Mouse (Mus musculus) stomach, embryonic 15.5 days (tissue): ENCODE measurements around the gene Ccdc117. TPM values are rescaled to one million over a fixed set of nuclear protein-coding genes. Genes with fewer than 3 reads are reported as not detected.
A peak's percentile ranks its signal among the peaks of the same experiment; 100 is the strongest.

ENCODE experiments used
- ATAC-seq: fragments of 200-750 bp; cut with Nextera tagmentation; 2 replicates; pipeline ENCODE4 v1.8.0; 2017; ENCODE audit warnings: low read depth, moderate number of reproducible peaks, moderate TSS enrichment; ENCODE audit not compliant: insufficient read depth, low FRiP score
- H3K27ac ChIP-seq: fragments of 300-500 bp; sonication (generic); 2 replicates; pipeline ENCODE4 v1.5.1; 2015; ENCODE audit warnings: mild to moderate bottlenecking, inconsistent platforms
- H3K27me3 ChIP-seq: fragments of 300-500 bp; sonication (generic); replicated peaks from 2 replicates; pipeline ENCODE4 v1.6.1; 2015; ENCODE audit warnings: inconsistent platforms
- H3K36me3 ChIP-seq: fragments of 300-500 bp; sonication (generic); 2 replicates; pipeline ENCODE4 v1.6.1; 2015; ENCODE audit warnings: inconsistent platforms
- H3K4me1 ChIP-seq: fragments of 300-500 bp; sonication (generic); 2 replicates; pipeline ENCODE4 v1.6.1; 2015; ENCODE audit warnings: inconsistent platforms
- H3K4me2 ChIP-seq: fragments of 300-500 bp; sonication (generic); 2 replicates; pipeline ENCODE4 v1.6.1; 2015; ENCODE audit warnings: mild to moderate bottlenecking, inconsistent platforms
- H3K4me3 ChIP-seq: fragments of 300-500 bp; sonication (generic); replicated peaks from 2 replicates; pipeline ENCODE4 v1.5.1; 2015; ENCODE audit warnings: inconsistent platforms
- H3K9ac ChIP-seq: fragments of 300-500 bp; sonication (generic); 2 replicates; pipeline ENCODE4 v1.6.1; 2015; ENCODE audit warnings: inconsistent platforms
- H3K9me3 ChIP-seq: fragments of 300-500 bp; sonication (generic); 2 replicates; pipeline ENCODE4 v1.6.1; 2016; ENCODE audit warnings: inconsistent platforms
- WGBS: fragments of 180-500 bp; shearing (Covaris S2); methylation state at CpG from one replicate; pipeline ENCODE4 v1.1.7; 2015; 5-methylcytosine and 5-hydroxymethylcytosine counted together
- polyA plus RNA-seq: library from polyadenylated mRNA; unstranded; fragments of >200 nt; fragmentation: Nextera tagmentation; extraction: Ambion mirVana; gene quantifications from 2 replicates; pipeline ENCODE4 v1.2.1, GENCODE M21; 2015

Gene Ccdc117
- polyA plus RNA-seq, 1 experiment from 2014 or later, result 17.1 TPM

- H3K27ac ChIP-seq, result no peak overlapping the region
- H3K36me3 ChIP-seq, result peaks cover 46% of the 10 kb centered on the region
- peaks cover 5% of the 10 kb centered on the region; the same call in 1 of the 2 replicates for H3K4me1 ChIP-seq
- no peak overlapping the region for H3K4me2 ChIP-seq
- WGBS, result 51% methylated on average over 5 of the region's 5 CpGs
- H3K9me3 ChIP-seq, result no peaks in the 10 kb centered on the region
- no peak for ATAC-seq
- no peak overlapping the region for H3K4me3 ChIP-seq
- H3K27me3 ChIP-seq, result no peaks in the 10 kb centered on the region
- H3K9ac ChIP-seq, result no peak overlapping the region
These were observed 13.1 kb downstream of the Ccdc117 start for GRCm38 (mm10) chr11:5528841-5529240.

- Histone ChIP-seq H3K9me3 (no peaks in the 10 kb centered on the region), H3K27ac (no peak overlapping the region), H3K4me1 (peaks cover 13% of the 10 kb centered on the region), H3K36me3 (peaks cover 47% of the 10 kb centered on the region), H3K4me3 (no peak overlapping the region), H3K4me2 (no peak overlapping the region), H3K9ac (no peak overlapping the region), H3K27me3 (no peaks in the 10 kb centered on the region)
- 80% methylated on average over 5 of the region's 5 CpGs for WGBS
- 0 out of 2 replicates have a peak, but pooled peaks have one; percentile 28 for ATAC-seq
These were observed 14.0 kb downstream of the Ccdc117 start for GRCm38 (mm10) chr11:5527865-5528523.

GRCm38 (mm10) chr11:5526573-5527439 is 15.2 kb downstream of the Ccdc117 start:
- H3K9me3 ChIP-seq, result no peaks in the 10 kb centered on the region
- peaks cover 24% of the 10 kb centered on the region for H3K4me1 ChIP-seq
- no peak for ATAC-seq
- 80% methylated on average over 7 of the region's 7 CpGs for WGBS
- H3K9ac ChIP-seq, result no peak overlapping the region
- H3K36me3 ChIP-seq, result peaks cover 41% of the 10 kb centered on the region
- H3K27me3 ChIP-seq, result no peaks in the 10 kb centered on the region
- no peak overlapping the region for H3K4me2 ChIP-seq
- H3K27ac ChIP-seq, result no peak overlapping the region
- H3K4me3 ChIP-seq, result no peak overlapping the region

GRCm38 (mm10) chr11:5525418-5525817 is 16.6 kb downstream of the Ccdc117 start:
- WGBS, result 77% methylated on average over 4 of the region's 4 CpGs
- Histone ChIP-seq H3K9ac (no peak overlapping the region), H3K36me3 (peaks cover 32% of the 10 kb centered on the region), H3K4me1 (peaks cover 24% of the 10 kb centered on the region), H3K4me3 (no peak overlapping the region), H3K4me2 (no peak overlapping the region), H3K27me3 (no peaks in the 10 kb centered on the region), H3K27ac (no peak overlapping the region), H3K9me3 (no peaks in the 10 kb centered on the region)
- no peak for ATAC-seq

- Histone ChIP-seq H3K9ac (peak overlapping the region; percentile 6; the same call in 1 of the 2 replicates), H3K9me3 (no peaks in the 10 kb centered on the region), H3K27me3 (no peaks in the 10 kb centered on the region), H3K27ac (0 out of 2 replicates have a peak overlapping the region, but pooled peaks have one; percentile 19), H3K4me2 (peak overlapping the region; percentile 63), H3K36me3 (peaks cover 30% of the 10 kb centered on the region), H3K4me1 (peaks cover 26% of the 10 kb centered on the region), H3K4me3 (peak overlapping the region; percentile 75)
- ATAC-seq, result no peak
- WGBS, result 82% methylated on average over 11 of the region's 11 CpGs
These were observed 19.1 kb downstream of the Ccdc117 start for GRCm38 (mm10) chr11:5522798-5523415.

- no peaks in the 10 kb centered on the region for H3K9me3 ChIP-seq
- peak overlapping the region; percentile 63 for H3K4me2 ChIP-seq
- WGBS, result under 1% methylated on average over 33 of the region's 34 CpGs
- H3K36me3 ChIP-seq, result peaks cover 30% of the 10 kb centered on the region
- no peaks in the 10 kb centered on the region for H3K27me3 ChIP-seq
- H3K27ac ChIP-seq, result peak overlapping the region; percentile 91
- H3K4me3 ChIP-seq, result peak overlapping the region; percentile 75
- peak overlapping the region; percentile 94 for H3K9ac ChIP-seq
- ATAC-seq, result peak; percentile 63
- peaks cover 26% of the 10 kb centered on the region for H3K4me1 ChIP-seq
These were observed 20.3 kb downstream of the Ccdc117 start for GRCm38 (mm10) chr11:5521516-5522291.

- no peak; the same call in 1 of the 2 replicates for ATAC-seq
- under 1% methylated on average over 13 of the region's 13 CpGs for WGBS
- H3K4me1 ChIP-seq, result peaks cover 26% of the 10 kb centered on the region
- H3K4me2 ChIP-seq, result peak overlapping the region; percentile 63
- peak overlapping the region; percentile 94 for H3K9ac ChIP-seq
- H3K4me3 ChIP-seq, result peak overlapping the region; percentile 75
- no peaks in the 10 kb centered on the region for H3K9me3 ChIP-seq
- no peaks in the 10 kb centered on the region for H3K27me3 ChIP-seq
- H3K36me3 ChIP-seq, result peaks cover 30% of the 10 kb centered on the region
- peak overlapping the region; percentile 91 for H3K27ac ChIP-seq
These were observed 20.8 kb downstream of the Ccdc117 start for GRCm38 (mm10) chr11:5521266-5521515.

- Histone ChIP-seq H3K36me3 (peaks cover 30% of the 10 kb centered on the region), H3K4me2 (peak within 1 kb of the TSS; percentile 63), H3K9ac (peak within 1 kb of the TSS; percentile 94), H3K9me3 (no peaks in the 10 kb centered on the region), H3K4me1 (peaks cover 26% of the 10 kb centered on the region), H3K4me3 (peak within 1 kb of the TSS; percentile 75), H3K27me3 (no peaks in the 10 kb centered on the region), H3K27ac (peak within 1 kb of the TSS; percentile 91)
- WGBS, result 0% methylated on average over 71 of the region's 72 CpGs
- peak; percentile 98 for ATAC-seq
These were observed 21.3 kb downstream of the Ccdc117 start, which contains the start of gene Xbp1 for GRCm38 (mm10) chr11:5520412-5521265. TSS of gene Xbp1 (plus strand) at chr11:5520659.

GRCm38 (mm10) chr11:5519681-5520080 is 22.3 kb downstream of the Ccdc117 start:
- WGBS, result 82% methylated on average over 3 of the region's 3 CpGs
- peak overlapping the region; percentile 75; the same call in 1 of the 2 replicates for H3K4me3 ChIP-seq
- ATAC-seq, result no peak

GRCm38 (mm10) chr11:5517346-5517745 is 24.6 kb downstream of the Ccdc117 start:
- Histone ChIP-seq H3K9me3 (no peaks in the 10 kb centered on the region), H3K9ac (no peak overlapping the region), H3K4me2 (no peak overlapping the region), H3K4me1 (peaks cover 7% of the 10 kb centered on the region), H3K4me3 (no peak overlapping the region), H3K27me3 (no peaks in the 10 kb centered on the region), H3K27ac (no peak overlapping the region), H3K36me3 (no peaks in the 10 kb centered on the region)
- no peak for ATAC-seq
- 70% methylated on average over 6 of the region's 6 CpGs for WGBS

More at GRCm38 (mm10) chr11:5519681-5520080, 22.3 kb downstream of the Ccdc117 start:
- peaks cover 21% of the 10 kb centered on the region for H3K36me3 ChIP-seq
- peaks cover 26% of the 10 kb centered on the region for H3K4me1 ChIP-seq
- H3K4me2 ChIP-seq, result peak overlapping the region; percentile 45; the same call in 1 of the 2 replicates
- H3K9me3 ChIP-seq, result no peaks in the 10 kb centered on the region
- no peaks in the 10 kb centered on the region for H3K27me3 ChIP-seq
- H3K9ac ChIP-seq, result no peak overlapping the region
- 0 out of 2 replicates have a peak overlapping the region, but pooled peaks have one; percentile 91 for H3K27ac ChIP-seq
